Mouse (Mus musculus): ENCODE results near the gene Gp2.

Gp2 gene

DNA sequence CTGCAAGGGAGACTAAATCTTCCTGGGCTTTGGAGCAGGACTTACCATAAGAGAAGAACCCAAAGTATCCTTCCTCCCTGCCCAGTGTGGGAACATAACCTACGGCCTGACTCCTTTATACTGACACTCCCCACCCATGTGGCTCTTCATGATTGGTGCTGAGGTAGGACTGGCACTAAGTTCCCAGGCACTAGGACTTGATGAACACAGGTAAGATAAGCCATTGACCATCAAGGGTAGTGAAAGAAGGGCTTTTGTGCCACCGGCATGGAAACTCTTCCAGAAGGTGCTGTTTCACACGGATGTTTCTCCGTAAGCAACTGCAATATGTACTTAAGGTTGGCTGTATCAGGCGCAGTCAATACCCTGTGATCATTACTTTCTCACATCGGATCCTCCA, at the start of gene Gp2:
Gene Gp2 (minus strand): TSS at position 101 of the 400 bp plus-strand sequence.
- DNase-seq: no peak

DNA sequence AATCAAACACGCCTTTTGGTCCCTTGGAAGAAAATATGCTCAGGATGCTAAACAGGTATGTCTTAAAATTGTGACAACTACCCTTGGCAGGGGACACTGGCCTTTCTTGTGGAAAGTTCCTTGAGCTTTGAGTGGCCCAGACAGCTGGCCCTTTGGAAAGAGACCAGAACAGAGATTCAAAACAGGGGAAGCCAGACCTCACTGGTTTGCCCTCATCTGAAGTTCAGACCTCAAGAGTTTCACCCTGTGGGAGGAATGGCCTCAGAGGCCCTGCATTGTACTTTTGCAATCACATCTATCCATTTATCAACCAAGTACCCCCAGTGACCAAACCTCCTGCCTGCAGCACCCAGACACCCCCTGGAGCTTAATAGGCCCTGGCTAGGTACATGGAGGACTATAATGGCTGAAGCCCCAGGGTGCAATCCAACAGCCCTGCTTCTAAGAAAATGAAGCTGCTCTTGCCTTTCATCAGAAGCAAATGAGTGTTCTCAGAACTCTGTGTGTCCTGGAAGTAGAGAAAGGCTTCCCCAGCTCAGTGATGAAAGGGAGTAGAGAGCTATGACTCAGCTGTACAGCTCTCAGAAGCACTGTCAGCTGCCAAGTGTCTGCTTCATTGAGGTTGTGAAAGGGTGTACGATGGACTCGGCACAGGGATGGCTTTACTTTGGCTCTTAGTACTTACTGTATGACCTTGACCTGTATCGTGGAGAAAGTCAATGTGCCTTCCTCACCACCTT, 31.1 kb upstream of the Gp2 start:
- DNase-seq: peak; percentile 66

- no peak for DNase-seq
These were observed 27.6 kb upstream of the Gp2 start for GRCm38 (mm10) chr7:119486683-119487082.

- peak; percentile 64 for DNase-seq
These were observed 25.1 kb upstream of the Gp2 start for GRCm38 (mm10) chr7:119484154-119484553.

DNA sequence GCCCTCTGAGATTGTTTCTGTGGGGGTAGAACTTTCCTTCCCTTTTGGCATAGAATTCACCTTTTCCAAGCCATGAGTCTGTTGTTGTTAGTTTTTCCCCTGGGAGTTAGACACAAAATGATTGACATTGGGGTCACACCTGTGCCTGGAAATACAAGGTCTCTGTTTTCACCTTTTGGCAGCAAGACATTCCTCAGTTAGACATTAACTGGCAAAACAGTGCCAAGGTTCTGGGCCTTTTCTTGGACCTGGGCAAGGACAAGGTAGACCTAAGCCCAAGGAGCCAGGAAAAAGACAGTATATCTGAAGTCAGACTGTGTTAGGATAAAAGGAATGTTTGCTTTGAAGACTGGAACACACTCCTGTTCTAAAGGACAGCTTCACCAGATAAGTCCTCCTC, 20.2 kb upstream of the Gp2 start, which contains the start of gene Umod:
Gene Umod (minus strand): TSS at position 27 of the 400 bp plus-strand sequence.
- peak; percentile 96 for DNase-seq

- peak; percentile 63 for DNase-seq
These were observed 17.7 kb upstream of the Gp2 start for GRCm38 (mm10) chr7:119476500-119477389.

DNA sequence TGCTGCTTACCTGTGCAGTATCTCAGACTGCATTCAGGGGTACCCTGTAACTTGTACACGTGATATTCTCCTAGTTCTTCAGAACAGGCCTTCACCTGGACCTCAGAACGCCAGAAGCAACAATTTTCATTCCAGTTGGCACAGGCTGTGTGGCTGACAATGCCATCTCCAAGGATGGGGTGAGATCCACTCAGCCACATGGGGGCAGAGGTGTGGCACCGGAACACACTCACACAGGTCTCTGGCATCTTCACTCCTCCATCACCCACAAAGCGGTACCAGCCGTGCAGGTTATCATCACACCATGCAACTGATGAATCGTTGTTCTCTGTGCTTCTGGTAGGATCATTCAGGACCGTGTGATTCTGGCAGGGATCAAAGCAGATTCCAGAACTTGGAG, 4.9 kb downstream of the Gp2 start:
- peak; percentile 55 for DNase-seq

GRCm38 (mm10) chr7:119443849-119444248, 15.2 kb downstream of the Gp2 start:
- no peak for DNase-seq

DNA sequence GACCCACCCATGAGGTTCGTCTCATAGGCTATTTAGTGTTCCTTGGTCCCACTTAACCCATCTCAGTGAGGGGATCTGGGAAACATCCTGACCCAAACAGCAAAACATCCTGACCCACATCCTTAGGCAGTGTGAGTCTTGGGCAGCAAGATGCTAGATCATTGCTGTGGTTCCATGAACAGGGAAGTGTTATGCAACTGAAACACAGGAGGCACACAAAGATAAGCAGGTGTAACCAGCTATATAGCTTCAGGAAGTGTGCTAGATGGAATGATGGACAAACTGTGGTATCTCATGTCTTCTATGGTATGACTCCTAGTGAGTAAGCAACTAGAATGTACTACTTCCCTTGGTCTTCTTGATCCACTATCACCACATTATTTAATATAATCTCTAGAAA, 17.1 kb downstream of the Gp2 start:
- no peak for DNase-seq

GRCm38 (mm10) chr7:119427180-119427616, 31.9 kb downstream of the Gp2 start:
- DNase-seq: peak; percentile 69

GRCm38 (mm10) chr7:119420730-119421129, 38.4 kb downstream of the Gp2 start:
- DNase-seq: no peak

GRCm38 (mm10) chr7:119418523-119418922, 40.6 kb downstream of the Gp2 start:
- no peak for DNase-seq

DNA sequence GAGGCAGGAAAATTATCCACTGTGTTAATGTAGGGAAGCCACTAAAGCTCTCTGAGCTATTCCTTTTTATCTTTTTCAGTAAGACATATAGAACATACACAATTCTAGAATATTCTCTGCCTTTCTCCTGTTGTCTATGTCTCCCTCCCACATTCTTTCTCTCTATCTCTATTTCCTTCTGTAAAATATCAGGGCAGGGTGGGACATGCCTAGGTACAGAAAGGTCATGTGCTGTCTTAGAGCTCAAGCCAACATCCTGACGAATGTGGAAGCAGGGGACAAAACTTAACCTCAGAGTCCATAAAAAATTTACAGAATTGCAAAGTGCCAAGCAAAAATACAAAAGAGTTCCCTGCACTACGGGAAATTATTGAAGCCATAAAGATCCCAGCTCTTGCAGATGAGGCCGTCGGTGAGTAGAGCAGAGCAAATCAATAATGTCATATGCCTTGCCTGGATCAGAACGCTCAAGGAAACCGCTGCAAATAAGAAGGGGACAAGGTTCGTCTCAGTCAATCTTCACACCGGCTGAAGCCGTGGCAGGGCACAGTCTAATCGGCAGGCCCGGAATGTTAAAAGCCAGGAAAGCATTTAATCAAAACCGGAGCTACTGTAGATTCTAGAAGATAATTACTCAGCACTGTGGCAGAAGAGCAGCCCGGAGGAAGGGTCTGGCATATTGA, 64.9 kb downstream of the Gp2 start:
- peak; percentile 25 for DNase-seq

All from kidney, adult 9 months (tissue).